Mouse (Mus musculus): ENCODE data around the gene Rbbp7. TPM values are rescaled to one million over a fixed set of nuclear protein-coding genes. Genes with fewer than 3 reads are reported as not detected.

The Rbbp7 gene
- polyA plus RNA-seq (2012; rRNA removed; ENCODE audit: low replicate concordance) = 36.0 and 84.8 TPM in 2 replicates

DNA sequence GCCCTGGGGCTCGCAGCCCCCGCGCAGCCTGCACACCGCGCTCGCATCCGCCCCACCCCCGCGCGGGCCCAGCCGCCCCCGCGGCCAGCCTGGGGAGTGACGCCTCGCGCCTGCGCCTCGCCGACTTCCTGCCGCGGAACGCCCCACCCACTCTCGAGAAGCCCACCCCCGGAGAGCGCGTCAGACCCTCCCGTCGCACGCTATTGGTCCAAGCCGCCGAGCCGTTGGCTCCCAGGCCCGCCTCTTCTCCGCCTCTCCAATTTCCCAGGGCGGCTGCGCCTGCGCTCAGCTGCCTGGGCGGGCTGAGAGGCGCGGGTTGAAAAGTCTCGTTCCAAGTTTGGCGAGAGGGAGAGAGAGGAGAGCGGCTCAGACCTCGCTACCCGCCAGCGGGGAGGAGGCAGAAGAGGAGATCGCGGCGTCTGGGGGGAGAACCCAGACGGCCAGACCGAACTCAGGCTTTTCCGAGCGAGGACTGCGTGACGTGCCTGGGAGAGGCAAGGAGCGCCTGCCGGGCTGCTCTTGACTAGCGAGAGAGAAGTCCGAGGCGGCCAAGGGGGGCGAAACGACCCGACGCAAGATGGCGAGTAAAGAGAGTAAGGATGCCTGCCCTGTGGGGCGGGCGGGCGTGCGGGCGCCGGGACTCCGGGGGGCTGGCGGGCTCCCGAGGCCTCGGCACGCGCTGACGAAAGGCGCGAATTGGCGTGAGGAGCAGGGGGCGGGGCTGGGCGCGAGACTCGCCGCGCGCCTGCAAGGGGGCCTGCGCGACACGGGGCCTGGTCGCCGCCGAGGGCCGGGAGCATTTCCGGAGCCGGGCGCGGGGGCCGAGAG lies at the start of gene Rbbp7:
Gene Rbbp7 (plus strand): TSS at position 288 of the 828 bp plus-strand sequence.

Other genes starting within 250 kb of the Rbbp7 start
- 1.1 and 1.6 TPM in 2 replicates for gene Reps2, start 116.8 kb upstream of the Rbbp7 start, polyA plus RNA-seq (2012; rRNA removed; ENCODE audit: low replicate concordance)
- 2.0 and 7.6 TPM in 2 replicates for gene Txlng, start 69.1 kb downstream of the Rbbp7 start, polyA plus RNA-seq (2012; rRNA removed; ENCODE audit: low replicate concordance)
- gene Syap1, start 128.0 kb downstream of the Rbbp7 start, polyA plus RNA-seq (2012; rRNA removed; ENCODE audit: low replicate concordance) = 16.4 and 18.8 TPM in 2 replicates
- gene Ctps2, start 140.8 kb downstream of the Rbbp7 start, polyA plus RNA-seq (2012; rRNA removed; ENCODE audit: low replicate concordance) = 9.6 and 34.0 TPM in 2 replicates
- gene S100g, start 204.2 kb downstream of the Rbbp7 start, polyA plus RNA-seq (2012; rRNA removed; ENCODE audit: low replicate concordance) = not detected in 2 replicates